Mouse (Mus musculus) intestine, embryonic 14.5 days (tissue): ENCODE data around the gene Gpr37l1. TPM values are rescaled to one million over a fixed set of nuclear protein-coding genes. Genes with fewer than 3 reads are reported as not detected.

Experiments
- polyA plus RNA-seq: library from polyadenylated mRNA; unstranded; fragments of >200 nt; fragmentation: Nextera tagmentation; extraction: Ambion mirVana; gene quantifications from 2 replicates; pipeline ENCODE4 v1.2.1, GENCODE M21; 2014

Gene Gpr37l1
- polyA plus RNA-seq, 1 experiment from 2014 or later: 0.35 TPM

Other genes with a start within 250 kb of the Gpr37l1 start
- gene Ppp1r12b, start 211.7 kb downstream of the Gpr37l1 start, polyA plus RNA-seq: 34.0 and 37.6 TPM in 2 replicates
- gene Ube2t, start 205.1 kb downstream of the Gpr37l1 start, polyA plus RNA-seq: 32.9 and 36.8 TPM in 2 replicates
- 0.69 and 0.97 TPM in 2 replicates for gene Lgr6, start 62.4 kb downstream of the Gpr37l1 start, polyA plus RNA-seq
- gene Ptpn7, start 35.0 kb downstream of the Gpr37l1 start, polyA plus RNA-seq: 2.0 TPM in 2 replicates
- gene Arl8a, start 20.9 kb downstream of the Gpr37l1 start, polyA plus RNA-seq: 54.2 and 55.1 TPM in 2 replicates
- gene Elf3, start 90.9 kb upstream of the Gpr37l1 start, polyA plus RNA-seq: 160 and 169 TPM in 2 replicates
- gene Rnpep, start 116.4 kb upstream of the Gpr37l1 start, polyA plus RNA-seq: 129 and 132 TPM in 2 replicates
- 229 and 234 TPM in 2 replicates for gene Timm17a, start 146.1 kb upstream of the Gpr37l1 start, polyA plus RNA-seq
- 10.1 and 11.0 TPM in 2 replicates for gene Lmod1, start 157.1 kb upstream of the Gpr37l1 start, polyA plus RNA-seq
- 27.3 and 28.7 TPM in 2 replicates for gene Shisa4, start 207.6 kb upstream of the Gpr37l1 start, polyA plus RNA-seq